Mouse (Mus musculus): ENCODE results near the gene Tm4sf19.
"Not testable (repeated sequence)": the region's sequence is repeated elsewhere in the genome, so short reads cannot be mapped to it uniquely, and the experiment has no call there.

The Tm4sf19 gene

GRCm38 (mm10) chr16:32430474-32431046, 30.3 kb downstream of the Tm4sf19 start, which contains the start of gene Pcyt1a:
Pcyt1a (plus strand) TSS chr16:32430921.
- DNase-seq (ENCODE audit: low spot score in 2 of 2) = peak; percentile 81 to 91

- DNase-seq (ENCODE audit: low spot score in 2 of 2) = no peak
Measured at GRCm38 (mm10) chr16:32431047-32431591, 30.8 kb downstream of the Tm4sf19 start.

GRCm38 (mm10) chr16:32431926-32432325, 31.6 kb downstream of the Tm4sf19 start:
- no peak for DNase-seq (ENCODE audit: low spot score in 2 of 2)

- DNase-seq (ENCODE audit: low spot score in 2 of 2) = no peak
Measured at GRCm38 (mm10) chr16:32433138-32433537, 32.8 kb downstream of the Tm4sf19 start.

GRCm38 (mm10) chr16:32434066-32434465, 33.8 kb downstream of the Tm4sf19 start:
- DNase-seq (ENCODE audit: low spot score in 2 of 2) = no peak

- no peak for DNase-seq (ENCODE audit: low spot score in 2 of 2)
Measured at GRCm38 (mm10) chr16:32434691-32435090, 34.4 kb downstream of the Tm4sf19 start.

GRCm38 (mm10) chr16:32436657-32437056, 36.4 kb downstream of the Tm4sf19 start:
- no peak for DNase-seq (ENCODE audit: low spot score in 2 of 2)

GRCm38 (mm10) chr16:32437266-32437665, 37.0 kb downstream of the Tm4sf19 start:
- no peak for DNase-seq (ENCODE audit: low spot score in 2 of 2)

- DNase-seq (ENCODE audit: low spot score in 2 of 2) = no peak
Measured at GRCm38 (mm10) chr16:32441432-32441831, 41.1 kb downstream of the Tm4sf19 start.

- not testable (repeated sequence) for DNase-seq (ENCODE audit: low spot score in 2 of 2)
Measured at GRCm38 (mm10) chr16:32444615-32445014, 44.3 kb downstream of the Tm4sf19 start.

- DNase-seq (ENCODE audit: low spot score in 2 of 2) = no peak
Measured at GRCm38 (mm10) chr16:32445558-32445957, 45.3 kb downstream of the Tm4sf19 start.

GRCm38 (mm10) chr16:32446563-32447138, 46.3 kb downstream of the Tm4sf19 start:
- DNase-seq (ENCODE audit: low spot score in 2 of 2) = no peak

- no peak for DNase-seq (ENCODE audit: low spot score in 2 of 2)
Measured at GRCm38 (mm10) chr16:32449665-32450064, 49.4 kb downstream of the Tm4sf19 start.

GRCm38 (mm10) chr16:32450133-32450532, 49.8 kb downstream of the Tm4sf19 start:
- DNase-seq (ENCODE audit: low spot score in 2 of 2) = no peak

- DNase-seq (ENCODE audit: low spot score in 2 of 2) = no peak
Measured at GRCm38 (mm10) chr16:32453102-32453501, 52.8 kb downstream of the Tm4sf19 start.

GRCm38 (mm10) chr16:32454646-32455045, 54.3 kb downstream of the Tm4sf19 start:
- no peak for DNase-seq (ENCODE audit: low spot score in 2 of 2)

- no peak for DNase-seq (ENCODE audit: low spot score in 2 of 2)
Measured at GRCm38 (mm10) chr16:32456086-32456485, 55.8 kb downstream of the Tm4sf19 start.

- DNase-seq (ENCODE audit: low spot score in 2 of 2) = no peak
Measured at GRCm38 (mm10) chr16:32456761-32457160, 56.5 kb downstream of the Tm4sf19 start.

Data from cerebellum, postnatal 4 days (tissue).